Mouse (Mus musculus) left cerebral cortex, adult 2 months (tissue): ENCODE measurements around the gene Zfp287. TPM values are rescaled to one million over a fixed set of nuclear protein-coding genes. Genes with fewer than 3 reads are reported as not detected.
"Not testable (repeated sequence)": the region's sequence is repeated elsewhere in the genome, so short reads cannot be mapped to it uniquely, and the experiment has no call there.

Experiments
- DNase-seq, 2 experiments: peaks; one replicate each; pipeline ENCODE4 v3.0.0; 2021 to 2022; ENCODE audit warnings: low spot score in 2 of 2, mixed read lengths in 1 of 2; ENCODE audit errors: extremely low spot score in 1 of 2
- H3K27ac ChIP-seq: fragments of 200-600 bp; 2 replicates; pipeline ENCODE4 v1.8.1; 2022
- H3K4me3 ChIP-seq: fragments of 200-600 bp; 2 replicates; pipeline ENCODE4 v1.8.1; 2022
- CTCF ChIP-seq: fragments of 200-600 bp; IDR thresholded peaks from 2 replicates; pipeline ENCODE4 v1.8.1; 2022; ENCODE audit warnings: antibody characterized with exemption, mild to moderate bottlenecking, moderate library complexity
- intact Hi-C: fragments of 180-260 bp; cut with DNase I; formaldehyde crosslinking; loops from one replicate; pipeline ENCODE4 v1.15.1; 2025
- long read RNA-seq, 2 experiments: library from polyadenylated mRNA; stranded (forward); transcript quantifications; one replicate each; pipeline ENCODE4 v2.0.0; 2021; ENCODE audit warnings: borderline mapping rate in 2 of 2
- total RNA-seq, 2 experiments: library from RNA; stranded (reverse); gene quantifications; 2 replicates each; pipeline ENCODE4 v1.2.3; 2021

The Zfp287 gene
- 10 to 100 TPM; 16.2 to 17.3 TPM for total RNA-seq
- long read RNA-seq, experiment 1, partial matches to known transcripts: 1 of 22 reads
- long read RNA-seq, experiment 1, other reads (novel, unspliced or antisense): 21 of 22 reads
- long read RNA-seq, experiment 2, partial matches to known transcripts: 0 of 11 reads
- long read RNA-seq, experiment 2, other reads (novel, unspliced or antisense): 11 of 11 reads

GRCm38 (mm10) chr11:62731311-62732021, at the start of gene Zfp287:
TSS of gene Zfp287 (minus strand) at chr11:62731905.
- peak; percentile 3; the same call in 1 of the 2 replicates for TF ChIP-seq CTCF
- intact Hi-C loops: no loop called here
- peak within 1 kb of the TSS; percentile 89 for H3K27ac ChIP-seq
- peak within 1 kb of the TSS; percentile 59 for H3K4me3 ChIP-seq
- DNase-seq: peak; percentile 91 to 93

DNA sequence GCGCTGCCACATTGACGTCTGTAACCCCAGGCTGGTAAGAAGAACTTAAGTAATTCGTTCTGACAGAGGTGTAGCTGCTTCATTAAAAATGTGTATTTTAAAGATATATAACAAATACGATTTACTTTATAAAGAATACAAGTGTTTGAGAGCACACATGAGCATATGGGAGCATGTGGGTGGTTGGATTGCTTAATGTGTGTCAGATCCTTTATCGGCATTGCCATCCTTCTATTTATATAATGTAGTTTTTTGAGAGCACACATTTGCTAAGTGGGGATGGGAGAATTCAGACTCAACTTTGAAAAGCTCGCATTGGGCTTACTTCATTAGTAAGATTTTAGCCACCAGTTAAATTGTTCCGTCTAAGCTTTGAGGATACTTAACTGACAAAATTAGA, 44.8 kb upstream of the Zfp287 start:
- no peak for DNase-seq
- intact Hi-C loops: no loop called here
- Histone ChIP-seq H3K27ac (no peak overlapping the region), H3K4me3 (no peak overlapping the region)
- TF ChIP-seq CTCF: no peak

DNA sequence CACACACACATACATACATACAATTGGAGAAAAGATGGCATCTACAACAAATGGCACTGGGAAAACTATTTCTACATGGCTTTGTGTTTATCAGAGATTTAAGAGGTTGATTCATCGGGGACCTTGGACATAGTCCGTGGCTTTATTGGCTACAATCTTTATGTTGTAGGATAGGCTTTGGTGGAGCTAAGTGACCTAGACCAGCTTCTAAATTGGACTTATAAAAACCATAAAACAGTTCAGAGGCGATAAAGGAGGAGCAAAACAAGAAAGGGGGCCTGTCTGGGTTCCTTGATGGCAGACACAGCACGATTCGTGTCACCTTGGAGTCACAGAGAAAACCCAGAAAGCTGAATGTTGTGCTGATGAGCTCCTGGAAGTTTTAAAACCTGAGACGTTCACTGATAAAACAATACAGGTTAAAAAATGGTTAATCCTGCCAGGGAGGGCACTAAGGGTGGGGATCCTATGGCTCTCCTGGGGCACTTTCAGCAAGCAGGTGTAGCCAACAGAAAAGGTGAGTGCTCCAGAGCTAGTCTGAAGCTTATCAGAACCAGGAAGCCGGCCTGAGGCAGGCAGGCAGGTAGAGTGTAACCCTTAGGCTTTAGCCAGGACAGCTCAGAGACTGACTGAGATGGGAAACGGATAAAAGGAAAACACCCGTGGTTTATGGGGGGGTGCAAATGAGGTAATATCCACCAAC, 29.2 kb upstream of the Zfp287 start:
- intact Hi-C loops: no loop called here
- H3K27ac ChIP-seq: no peak overlapping the region
- H3K4me3 ChIP-seq: no peak overlapping the region
- TF ChIP-seq CTCF: no peak
- no peak for DNase-seq

- H3K27ac ChIP-seq: no peak overlapping the region
- TF ChIP-seq CTCF: no peak
- no peak for DNase-seq
- H3K4me3 ChIP-seq: no peak overlapping the region
- intact Hi-C loops: loop anchor here (5.0 kb wide), 2 partner anchors 379 to 414 kb away; no protein-coding TSS in a partner anchor
These were observed 26.8 kb upstream of the Zfp287 start for GRCm38 (mm10) chr11:62758491-62758890.

DNA sequence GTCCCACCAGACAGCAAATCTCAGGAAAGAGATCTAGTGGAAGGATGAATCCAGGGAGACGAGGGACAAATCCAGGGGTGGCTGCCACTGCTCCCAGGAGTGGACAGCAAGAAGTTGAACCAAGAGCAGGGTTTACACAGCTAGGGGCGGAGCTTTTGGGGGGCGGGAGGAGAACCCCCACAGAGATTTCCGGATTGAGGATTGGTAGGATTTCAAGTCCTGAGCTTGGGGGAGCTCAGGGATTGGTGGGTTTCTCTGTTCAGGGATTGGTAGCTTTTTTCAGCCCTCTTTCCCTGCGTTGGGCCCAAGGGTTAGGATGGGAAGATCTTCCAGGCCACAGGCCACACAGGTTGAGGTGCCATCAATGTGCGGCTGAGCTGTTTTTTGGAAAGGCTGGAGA, 26.2 kb upstream of the Zfp287 start:
- DNase-seq: no peak
- intact Hi-C loops: loop anchor here (5.0 kb wide), 2 partner anchors 379 to 414 kb away; no protein-coding TSS in a partner anchor
- no peak overlapping the region for H3K4me3 ChIP-seq
- no peak for TF ChIP-seq CTCF
- no peak overlapping the region for H3K27ac ChIP-seq

DNA sequence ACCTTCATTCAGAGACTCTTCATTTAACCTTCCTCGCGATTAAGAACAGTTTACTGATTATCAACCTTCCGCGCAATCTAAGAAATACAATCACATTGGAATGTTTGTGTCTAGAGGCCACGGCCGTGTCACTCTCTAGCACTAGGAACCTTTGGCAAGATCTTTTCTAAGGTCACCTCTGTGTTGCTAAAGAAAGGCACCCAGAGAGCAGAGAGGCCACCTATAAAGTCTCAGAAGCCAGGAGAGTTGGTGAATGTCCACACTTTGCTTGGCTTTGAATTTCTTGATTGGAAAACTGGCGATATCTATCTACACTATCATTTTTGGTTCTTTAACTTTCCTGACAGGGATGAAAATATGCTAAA, 25.4 kb upstream of the Zfp287 start:
- Histone ChIP-seq H3K27ac (no peak overlapping the region; the same call in 1 of the 2 replicates), H3K4me3 (peak overlapping the region; percentile 40)
- TF ChIP-seq CTCF: no peak
- no peak for DNase-seq
- intact Hi-C loops: loop anchor here (5.0 kb wide), 2 partner anchors 380 to 415 kb away; no protein-coding TSS in a partner anchor

DNA sequence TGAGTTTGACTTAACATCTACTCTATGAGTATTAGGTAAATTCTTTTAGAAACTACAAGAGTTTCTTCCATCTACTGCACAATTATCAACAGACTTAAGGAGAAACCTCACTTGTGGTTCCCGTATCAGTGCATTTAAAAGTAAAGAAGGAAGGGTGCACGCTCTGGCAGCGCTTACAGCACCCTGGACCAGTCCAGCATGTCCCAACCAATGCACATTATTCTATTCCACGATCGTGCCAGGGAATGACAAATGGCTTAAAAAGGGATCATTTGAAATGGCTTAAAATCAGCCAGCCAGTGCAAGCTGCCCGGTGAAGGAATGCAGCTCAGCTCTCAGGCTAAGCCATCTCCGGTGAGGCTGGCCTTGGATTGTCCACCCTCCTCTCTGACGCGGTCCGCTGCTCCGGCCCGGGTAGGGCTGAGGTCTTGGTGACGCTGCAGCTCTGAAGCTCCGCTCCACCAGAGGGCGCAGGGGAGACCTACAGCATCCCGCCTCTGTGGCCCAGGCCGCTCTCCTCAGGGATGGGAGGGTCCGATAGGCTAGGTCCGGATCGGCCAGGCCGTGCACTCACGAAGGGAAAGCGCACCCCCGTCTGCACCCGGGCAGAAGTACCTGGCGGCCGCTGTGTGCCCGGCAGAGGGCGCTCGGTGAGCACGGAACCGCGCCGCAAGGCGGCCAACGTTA, 24.9 kb upstream of the Zfp287 start:
- no peak; the same call in none of the 2 replicates for TF ChIP-seq CTCF
- intact Hi-C loops: loop anchor here (1.0 to 5.0 kb wide), 3 partner anchors 95 to 416 kb away; no protein-coding TSS in a partner anchor
- no peak overlapping the region; the same call in 1 of the 2 replicates for H3K27ac ChIP-seq
- H3K4me3 ChIP-seq: peak overlapping the region; percentile 40
- DNase-seq: peak; percentile 86 to 89

DNA sequence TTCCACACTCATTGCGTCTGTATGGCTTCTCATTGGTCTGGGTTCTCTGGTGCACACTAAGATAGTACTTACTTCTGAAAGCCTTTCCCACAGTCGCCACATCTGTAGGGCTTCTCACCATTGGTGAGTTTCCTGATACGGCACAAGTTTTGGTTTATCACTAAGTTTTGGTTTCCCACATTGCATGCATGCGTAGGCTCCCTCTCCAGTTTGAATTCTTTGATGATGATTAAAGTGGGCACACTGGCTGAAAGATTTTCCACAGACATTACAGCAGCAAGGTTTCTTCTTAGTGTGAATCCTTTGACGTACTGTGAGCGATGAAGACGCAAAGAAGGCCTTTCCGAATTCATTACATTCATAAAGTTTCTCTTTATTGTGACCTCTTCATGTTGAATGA, 21.1 kb upstream of the Zfp287 start, which contains the start of gene Gm10428:
Gene Gm10428, plus strand, starts transcription at position 321 of the 400 bp plus-strand sequence.
- DNase-seq: no peak
- intact Hi-C loops: no loop called here
- H3K4me3 ChIP-seq: no peak within 1 kb of the TSS
- no peak for TF ChIP-seq CTCF
- no peak within 1 kb of the TSS for H3K27ac ChIP-seq

GRCm38 (mm10) chr11:62752191-62752590, 20.5 kb upstream of the Zfp287 start:
- no peak for DNase-seq
- Histone ChIP-seq H3K27ac (no peak overlapping the region), H3K4me3 (no peak overlapping the region)
- intact Hi-C loops: no loop called here
- no peak for TF ChIP-seq CTCF

- H3K27ac ChIP-seq, DNase-seq, H3K4me3 ChIP-seq: not testable (repeated sequence)
- intact Hi-C loops: loop anchor here (10.0 kb wide), 1 partner anchor 645 kb away; no protein-coding TSS in a partner anchor
These were observed 17.7 kb upstream of the Zfp287 start for GRCm38 (mm10) chr11:62749445-62749844.

GRCm38 (mm10) chr11:62748062-62748461, 16.4 kb upstream of the Zfp287 start:
- H3K4me3 ChIP-seq: no peak overlapping the region
- DNase-seq: no peak
- TF ChIP-seq CTCF: no peak
- intact Hi-C loops: loop anchor here (10.0 kb wide), 1 partner anchor 647 kb away; no protein-coding TSS in a partner anchor
- H3K27ac ChIP-seq: no peak overlapping the region
